Comparison of ENCODE assay signal across 19 mouse cellular contexts in the genomic region with DNA sequence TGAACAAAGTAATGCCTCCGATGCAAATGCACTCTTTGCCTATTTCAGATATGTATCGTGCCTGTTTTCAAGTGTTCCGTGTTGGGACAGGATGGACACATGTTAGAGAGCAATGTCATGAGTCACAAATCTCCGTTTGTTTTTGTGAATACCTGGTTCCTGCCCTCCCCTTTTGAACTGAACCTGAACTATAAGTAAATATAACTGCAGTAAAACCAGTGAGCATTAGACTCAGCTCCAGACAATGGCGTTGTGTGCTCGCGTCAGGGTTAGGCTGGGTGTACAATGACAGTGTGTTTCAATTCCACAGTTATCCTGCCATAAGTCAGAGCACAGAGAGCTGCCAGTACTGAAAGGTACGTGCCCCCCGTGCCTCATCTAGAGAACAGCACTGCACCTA.
A peak's percentile ranks its signal among the peaks of the same experiment; 100 is the strongest.
DNase-seq lines count a peak whose midpoint lies in the region; ATAC-seq and TF ChIP-seq lines count a peak whose summit lies in the region.
"Had no signal": no experiment of that assay in that cellular context is flagged by ENCODE, and none has a peak within 500 bp of the region (broad histone marks: within the 10 kb centered on the region; RNA-seq: fewer than 3 reads in every experiment).

No protein-coding gene starts in this region.

- H3K36me3 ChIP-seq in liver, embryonic 16.5 days (ENCODE audit: control insufficient read depth, insufficient read depth) = no peaks in the 10 kb centered on the region
- no peaks in the 10 kb centered on the region for H3K36me3 ChIP-seq in liver, embryonic 11.5 days (ENCODE audit: control insufficient read depth, insufficient read depth, low read length)
- no peaks in the 10 kb centered on the region for H3K36me3 ChIP-seq in midbrain, embryonic 13.5 days
- H3K36me3 ChIP-seq in midbrain, embryonic 10.5 days = no peaks in the 10 kb centered on the region
- no peaks in the 10 kb centered on the region for H3K36me3 ChIP-seq in intestine, postnatal 0 days (ENCODE audit: control insufficient read depth, insufficient read depth)
- no peaks in the 10 kb centered on the region for H3K36me3 ChIP-seq in stomach, postnatal 0 days (ENCODE audit: control insufficient read depth, insufficient read depth, low read length)
- H3K36me3 ChIP-seq: embryonic facial prominence, embryonic 12.5 days; liver, embryonic 12.5 days had no signal

- no peak overlapping the region for H3K4me3 ChIP-seq in liver, embryonic 16.5 days (ENCODE audit: low read depth, low read length)
- H3K4me3 ChIP-seq in liver, embryonic 11.5 days (ENCODE audit: low read depth, low read length) = no peak overlapping the region
- no peak overlapping the region for H3K4me3 ChIP-seq in midbrain, embryonic 13.5 days (replicated peaks)
- H3K4me3 ChIP-seq in midbrain, embryonic 10.5 days = no peak overlapping the region
- no peak overlapping the region for H3K4me3 ChIP-seq in intestine, postnatal 0 days (ENCODE audit: low read depth, low read length)
- no peak overlapping the region for H3K4me3 ChIP-seq in stomach, postnatal 0 days (ENCODE audit: low read depth, low read length)
- H3K4me3 ChIP-seq: embryonic facial prominence, embryonic 12.5 days; liver, embryonic 12.5 days had no signal

- H3K27ac ChIP-seq in liver, embryonic 16.5 days (ENCODE audit: low read length) = no peak overlapping the region
- no peak overlapping the region for H3K27ac ChIP-seq in liver, embryonic 11.5 days (ENCODE audit: low read depth, low read length)
- no peak overlapping the region for H3K27ac ChIP-seq in midbrain, embryonic 13.5 days
- H3K27ac ChIP-seq in midbrain, embryonic 10.5 days (replicated peaks) = no peak overlapping the region
- H3K27ac ChIP-seq in intestine, postnatal 0 days (ENCODE audit: low read depth, low read length) = no peak overlapping the region
- H3K27ac ChIP-seq in stomach, postnatal 0 days (replicated peaks) = peak overlapping the region; percentile 74
- H3K27ac ChIP-seq: hindbrain, embryonic 14.5 days; liver, embryonic 12.5 days had no signal

- no peak for TF ChIP-seq CTCF in intestine, postnatal 0 days (IDR thresholded peaks at IDR 0.05; ENCODE audit: low read depth)
- no peak for TF ChIP-seq CTCF in stomach, postnatal 0 days (IDR thresholded peaks at IDR 0.05; ENCODE audit: low read depth)

- no peaks in the 10 kb centered on the region for H3K4me1 ChIP-seq in liver, embryonic 16.5 days (ENCODE audit: control insufficient read depth, low read depth, low read length)
- H3K4me1 ChIP-seq in liver, embryonic 11.5 days (replicated peaks; ENCODE audit: control insufficient read depth, insufficient read depth, low read length) = no peaks in the 10 kb centered on the region
- peaks cover 57% of the 10 kb centered on the region for H3K4me1 ChIP-seq in midbrain, embryonic 13.5 days (replicated peaks)
- peaks cover 65% of the 10 kb centered on the region for H3K4me1 ChIP-seq in midbrain, embryonic 10.5 days
- no peaks in the 10 kb centered on the region for H3K4me1 ChIP-seq in intestine, postnatal 0 days (replicated peaks; ENCODE audit: control insufficient read depth, insufficient read depth, low read length)
- no peaks in the 10 kb centered on the region for H3K4me1 ChIP-seq in stomach, postnatal 0 days (replicated peaks; ENCODE audit: control insufficient read depth, insufficient read depth)
- H3K4me1 ChIP-seq: liver, embryonic 12.5 days had no signal

- 65% methylated on average over 9 of the region's 9 CpGs for WGBS in liver, embryonic 16.5 days (ENCODE audit: insufficient replicate concordance)
- 79% methylated on average over 9 of the region's 9 CpGs for WGBS in liver, embryonic 11.5 days
- 58% methylated on average over 9 of the region's 9 CpGs for whole genome bisulfite sequencing in midbrain, embryonic 13.5 days
- 73% methylated on average over 9 of the region's 9 CpGs for WGBS in midbrain, embryonic 10.5 days
- 48% methylated on average over 9 of the region's 9 CpGs for WGBS in intestine, postnatal 0 days
- WGBS in stomach, postnatal 0 days = 53% methylated on average over 9 of the region's 9 CpGs

- H3K27me3 ChIP-seq in liver, embryonic 16.5 days (ENCODE audit: control insufficient read depth, insufficient read depth, low read depth, low read length) = no peaks in the 10 kb centered on the region
- no peaks in the 10 kb centered on the region for H3K27me3 ChIP-seq in liver, embryonic 11.5 days (replicated peaks; ENCODE audit: control insufficient read depth, insufficient read depth, low read length)
- no peaks in the 10 kb centered on the region for H3K27me3 ChIP-seq in midbrain, embryonic 13.5 days
- no peaks in the 10 kb centered on the region; the same call in 1 of the 2 replicates for H3K27me3 ChIP-seq in midbrain, embryonic 10.5 days (ENCODE audit: low read depth, poor library complexity, severe bottlenecking)
- no peaks in the 10 kb centered on the region for H3K27me3 ChIP-seq in intestine, postnatal 0 days (replicated peaks; ENCODE audit: control insufficient read depth, insufficient read depth, low read length)
- no peaks in the 10 kb centered on the region for H3K27me3 ChIP-seq in stomach, postnatal 0 days (ENCODE audit: control insufficient read depth, insufficient read depth, low read length)
- H3K27me3 ChIP-seq: embryonic facial prominence, embryonic 12.5 days; liver, embryonic 12.5 days; Patski had no signal

- no peak overlapping the region for H3K9ac ChIP-seq in liver, embryonic 16.5 days (ENCODE audit: low read depth, low read length)
- no peak overlapping the region for H3K9ac ChIP-seq in liver, embryonic 11.5 days (ENCODE audit: low read depth, low read length)
- H3K9ac ChIP-seq in midbrain, embryonic 13.5 days (replicated peaks) = no peak overlapping the region
- no peak overlapping the region for H3K9ac ChIP-seq in intestine, postnatal 0 days (ENCODE audit: low read depth, low read length)
- H3K9ac ChIP-seq in stomach, postnatal 0 days (ENCODE audit: low read length) = no peak overlapping the region
- H3K9ac ChIP-seq: embryonic facial prominence, embryonic 12.5 days; hindbrain, embryonic 14.5 days; liver, embryonic 12.5 days had no signal

- DNase-seq in liver, embryonic 11.5 days (ENCODE audit: low spot score) = no peak
- no peak for DNase-seq in midbrain, embryonic 10.5 days (ENCODE audit: low spot score)
- peak; percentile 53 for DNase-seq in stomach, postnatal 0 days (ENCODE audit: low spot score)
- no peak for DNase-seq in kidney, postnatal 4 days
- DNase-seq: adrenal gland, postnatal 36 days; cerebellum, adult 8-10 months; gastrocnemius, postnatal 14 days; kidney, adult 8-10 months; kidney, postnatal 25 days; spleen, adult 18-20 months; thymus, postnatal 36 days had no signal

- H3K4me2 ChIP-seq in liver, embryonic 16.5 days (ENCODE audit: low read depth, low read length) = no peak overlapping the region
- H3K4me2 ChIP-seq in liver, embryonic 11.5 days = no peak overlapping the region
- H3K4me2 ChIP-seq in midbrain, embryonic 13.5 days (replicated peaks) = no peak overlapping the region
- H3K4me2 ChIP-seq in intestine, postnatal 0 days (replicated peaks; ENCODE audit: low read depth) = no peak overlapping the region
- peak overlapping the region; percentile 35; the same call in 1 of the 2 replicates for H3K4me2 ChIP-seq in stomach, postnatal 0 days (replicated peaks; ENCODE audit: low read depth)
- H3K4me2 ChIP-seq: embryonic facial prominence, embryonic 12.5 days; hindbrain, embryonic 14.5 days; liver, embryonic 12.5 days had no signal

- TF ChIP-seq EP300 in stomach, postnatal 0 days (optimal IDR thresholded peaks at IDR 0.05) = no peak

- ATAC-seq in liver, embryonic 16.5 days (ENCODE audit: low read depth) = peak; percentile 27; the same call in 1 of the 2 replicates
- no peak for ATAC-seq in liver, embryonic 11.5 days (replicated peaks; ENCODE audit: low FRiP score)
- 0 out of 2 replicates have a peak, but pooled peaks have one; percentile 31 for ATAC-seq in midbrain, embryonic 13.5 days
- peak; percentile 60 for ATAC-seq in intestine, postnatal 0 days
- ATAC-seq in stomach, postnatal 0 days (ENCODE audit: low FRiP score, low TSS enrichment) = peak; percentile 83
- ATAC-seq: activated CD4-positive, CD25-positive, alpha-beta regulatory T cell, adult 4 months; liver, embryonic 12.5 days; Patski had no signal

- H3K9me3 ChIP-seq in liver, embryonic 16.5 days (replicated peaks; ENCODE audit: control insufficient read depth, low read length) = no peaks in the 10 kb centered on the region
- no peaks in the 10 kb centered on the region for H3K9me3 ChIP-seq in liver, embryonic 11.5 days (ENCODE audit: control insufficient read depth, low read length)
- H3K9me3 ChIP-seq in midbrain, embryonic 13.5 days = no peaks in the 10 kb centered on the region
- no peaks in the 10 kb centered on the region for H3K9me3 ChIP-seq in midbrain, embryonic 10.5 days (replicated peaks)
- no peaks in the 10 kb centered on the region for H3K9me3 ChIP-seq in intestine, postnatal 0 days (ENCODE audit: control insufficient read depth)
- H3K9me3 ChIP-seq in stomach, postnatal 0 days (ENCODE audit: control insufficient read depth, low read length) = no peaks in the 10 kb centered on the region
- H3K9me3 ChIP-seq: embryonic facial prominence, embryonic 12.5 days; liver, embryonic 12.5 days had no signal
